Mouse (Mus musculus) yolk sac, embryonic 10.5 days (tissue): ENCODE measurements around the gene Celf5.

Experiments
- DNase-seq: peaks from one replicate; pipeline ENCODE4 v3.0.0-alpha.2; 2017; ENCODE audit warnings: low spot score

Gene Celf5

GRCm38 (mm10) chr10:81413310-81414261 lies 68.9 kb downstream of the Celf5 start:
- DNase-seq = peak; percentile 50

- DNase-seq = no peak
Observed at GRCm38 (mm10) chr10:81412586-81413309, 69.8 kb downstream of the Celf5 start.

- no peak for DNase-seq
Observed at GRCm38 (mm10) chr10:81411471-81412400, 70.8 kb downstream of the Celf5 start.

- no peak for DNase-seq
Observed at GRCm38 (mm10) chr10:81410981-81411380, 71.5 kb downstream of the Celf5 start.

- DNase-seq = no peak
Observed at GRCm38 (mm10) chr10:81410350-81410749, 72.2 kb downstream of the Celf5 start.

GRCm38 (mm10) chr10:81409330-81409729 lies 73.2 kb downstream of the Celf5 start:
- DNase-seq = no peak
